Mouse (Mus musculus) intestine, postnatal 0 days (tissue): ENCODE results near the gene Olfr313. TPM values are rescaled to one million over a fixed set of nuclear protein-coding genes. Genes with fewer than 3 reads are reported as not detected.
"Not testable (repeated sequence)": the region's sequence is repeated elsewhere in the genome, so short reads cannot be mapped to it uniquely, and the experiment has no call there.

Experiments
- ATAC-seq: fragments of 200-750 bp; cut with Nextera tagmentation; 2 replicates; pipeline ENCODE4 v1.8.0; 2017; ENCODE audit warnings: mild to moderate bottlenecking, moderate TSS enrichment, moderate library complexity
- H3K27ac ChIP-seq: fragments of 300-500 bp; sonication (generic); 2 replicates; pipeline ENCODE4 v1.5.1; 2014; ENCODE audit warnings: mild to moderate bottlenecking, low read depth, low read length, moderate library complexity
- H3K27me3 ChIP-seq: fragments of 300-500 bp; sonication (generic); replicated peaks from 2 replicates; pipeline ENCODE4 v1.6.1; 2014; ENCODE audit warnings: low read length, mixed read lengths; ENCODE audit not compliant: control insufficient read depth, insufficient read depth
- H3K36me3 ChIP-seq: fragments of 300-500 bp; sonication (generic); 2 replicates; pipeline ENCODE4 v1.6.1; 2014; ENCODE audit warnings: mild to moderate bottlenecking, moderate library complexity; ENCODE audit not compliant: control insufficient read depth, insufficient read depth
- H3K4me1 ChIP-seq: fragments of 300-500 bp; sonication (generic); replicated peaks from 2 replicates; pipeline ENCODE4 v1.6.1; 2014; ENCODE audit warnings: antibody characterized with exemption, low read length, mixed read lengths; ENCODE audit not compliant: control insufficient read depth, insufficient read depth
- H3K4me2 ChIP-seq: fragments of 300-500 bp; sonication (generic); replicated peaks from 2 replicates; pipeline ENCODE4 v1.6.1; 2014; ENCODE audit warnings: low read depth, mild to moderate bottlenecking, moderate library complexity
- H3K4me3 ChIP-seq: fragments of 300-500 bp; sonication (generic); 2 replicates; pipeline ENCODE4 v1.5.1; 2014; ENCODE audit warnings: low read depth, low read length
- H3K9ac ChIP-seq: fragments of 300-500 bp; sonication (generic); 2 replicates; pipeline ENCODE4 v1.6.1; 2014; ENCODE audit warnings: mild to moderate bottlenecking, low read depth, low read length
- H3K9me3 ChIP-seq: fragments of 300-500 bp; sonication (generic); 2 replicates; pipeline ENCODE4 v1.6.1; 2016; ENCODE audit warnings: mixed run types; ENCODE audit not compliant: control insufficient read depth
- CTCF ChIP-seq: sonication (generic); IDR thresholded peaks from 2 replicates; pipeline ENCODE4 v1.5.1; 2016; ENCODE audit warnings: low read depth, mild to moderate bottlenecking, control low read depth, antibody characterized with exemption, moderate library complexity
- WGBS: fragments of 180-500 bp; shearing (Covaris S2); extraction: QIAGEN DNeasy Blood & Tissue Kit; methylation state at CpG from one replicate; pipeline ENCODE4 v1.1.7; 2014; 5-methylcytosine and 5-hydroxymethylcytosine counted together
- polyA plus RNA-seq: library from polyadenylated mRNA; unstranded; fragments of >200 nt; fragmentation: Nextera tagmentation; extraction: Ambion mirVana; gene quantifications from 2 replicates; pipeline ENCODE4 v1.2.1, GENCODE M21; 2015

Gene Olfr313
- polyA plus RNA-seq, 1 experiment from 2014 or later, result not detected

DNA sequence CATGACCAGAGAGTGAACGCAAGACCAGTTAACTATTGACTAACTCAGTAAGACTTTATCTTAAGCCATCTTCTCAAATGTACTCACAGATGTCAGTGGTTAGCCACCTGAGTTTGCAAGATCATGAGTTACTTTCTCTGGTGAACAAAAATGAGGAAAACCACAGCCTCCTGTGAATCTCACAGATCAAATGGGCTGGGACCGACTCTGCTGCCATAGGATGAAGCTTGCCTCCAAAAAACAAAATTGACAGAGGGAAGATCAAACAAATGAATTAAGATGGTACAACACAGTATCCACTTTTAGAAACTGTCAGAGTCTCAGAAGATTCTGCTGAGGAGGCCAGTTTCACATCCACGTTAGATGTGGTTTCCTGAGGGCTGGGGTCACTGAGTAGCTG is 15.0 kb downstream of the Olfr313 start:
- H3K4me2 ChIP-seq, result no peak overlapping the region
- no peak overlapping the region for H3K4me3 ChIP-seq
- no peaks in the 10 kb centered on the region for H3K36me3 ChIP-seq
- WGBS, result 82% methylated on average over 3 of the region's 3 CpGs
- ATAC-seq, result no peak
- no peak overlapping the region for H3K27ac ChIP-seq
- H3K4me1 ChIP-seq, result no peaks in the 10 kb centered on the region
- TF ChIP-seq CTCF, result no peak
- H3K9ac ChIP-seq, result no peak overlapping the region
- no peaks in the 10 kb centered on the region for H3K9me3 ChIP-seq
- no peaks in the 10 kb centered on the region for H3K27me3 ChIP-seq

DNA sequence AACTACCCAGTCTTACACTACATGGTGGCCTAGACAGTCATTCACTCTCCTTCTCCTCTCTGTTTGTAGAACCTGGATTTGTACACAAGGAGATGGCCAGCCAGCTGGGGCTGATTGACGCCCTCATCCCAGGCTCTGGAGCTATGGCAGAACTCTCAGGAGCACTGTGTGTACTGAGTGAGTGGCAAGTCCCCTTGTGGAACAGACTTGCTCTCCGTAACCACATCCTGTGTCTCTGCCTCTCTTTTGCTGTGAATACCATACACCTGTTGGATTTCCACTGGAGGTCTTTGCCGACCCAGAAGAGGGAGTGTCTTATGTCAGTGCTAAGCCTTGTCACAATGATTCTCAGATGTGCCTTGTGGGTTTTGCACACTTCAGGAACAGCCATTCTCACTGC is 17.7 kb downstream of the Olfr313 start:
- H3K27me3 ChIP-seq, H3K4me1 ChIP-seq, ATAC-seq, H3K9me3 ChIP-seq, H3K36me3 ChIP-seq, H3K4me2 ChIP-seq, H3K4me3 ChIP-seq, H3K27ac ChIP-seq, H3K9ac ChIP-seq: not testable (repeated sequence)
- WGBS, result 76% methylated on average over 3 of the region's 3 CpGs

DNA sequence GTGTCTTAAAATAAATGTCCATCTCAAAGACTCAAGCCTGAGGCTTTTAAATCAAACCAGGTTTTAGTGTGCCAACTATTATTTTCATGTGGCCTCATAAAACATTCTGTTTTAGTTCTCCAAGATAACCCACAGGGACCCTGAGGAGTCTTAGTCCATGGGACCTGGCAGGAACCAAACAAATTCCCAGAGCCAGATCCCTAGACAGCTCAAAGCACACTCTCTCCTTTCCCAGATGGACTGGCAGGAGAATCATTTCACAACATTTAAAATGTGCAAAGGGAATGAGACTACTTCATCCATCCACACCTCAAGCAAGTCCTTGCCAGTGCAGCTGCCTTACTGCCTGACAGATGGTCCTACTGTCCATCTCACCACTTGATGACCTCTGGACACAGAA is 24.2 kb downstream of the Olfr313 start, which contains the start of gene Olfr311:
TSS of gene Olfr311 (plus strand) at position 301 of the 400 bp plus-strand sequence.
- H3K36me3 ChIP-seq, H3K4me2 ChIP-seq, H3K27ac ChIP-seq, H3K9ac ChIP-seq, H3K4me3 ChIP-seq, ATAC-seq, H3K4me1 ChIP-seq, H3K27me3 ChIP-seq, H3K9me3 ChIP-seq: not testable (repeated sequence)

DNA sequence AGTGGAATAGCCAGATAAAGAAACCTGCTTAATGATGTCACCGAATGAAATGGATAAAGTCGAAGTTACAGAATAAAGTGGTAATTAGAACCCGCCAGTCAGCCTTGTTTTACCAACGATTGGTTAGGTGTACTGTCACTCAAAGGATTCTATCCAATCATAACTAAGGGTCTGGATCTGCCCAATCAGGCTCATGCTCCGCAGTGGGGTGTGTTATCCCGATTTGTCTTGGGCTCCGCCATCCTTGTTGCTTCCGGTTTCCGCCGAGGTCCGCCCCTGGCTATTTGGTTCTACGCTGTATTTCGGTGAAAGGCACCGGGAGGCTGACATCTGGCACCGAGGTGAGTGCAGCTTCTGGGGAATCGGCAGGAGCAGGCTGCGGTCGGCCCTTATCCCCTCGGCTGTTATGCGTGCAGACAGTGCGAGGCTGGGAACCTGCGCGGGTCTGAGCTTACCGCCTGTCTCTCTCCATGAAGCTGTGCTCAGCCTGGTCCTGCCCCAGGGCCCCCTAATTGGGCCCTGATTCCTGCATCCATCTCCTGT is 32.2 kb downstream of the Olfr313 start, which contains the start of gene Gm12258:
TSS of gene Gm12258 (plus strand) at position 240 of the 543 bp plus-strand sequence.
- H3K36me3 ChIP-seq, result peaks cover 12% of the 10 kb centered on the region
- H3K27me3 ChIP-seq, result no peaks in the 10 kb centered on the region
- peak within 1 kb of the TSS; percentile 79 for H3K4me2 ChIP-seq
- H3K9ac ChIP-seq, result peak within 1 kb of the TSS; percentile 71
- H3K4me1 ChIP-seq, result no peaks in the 10 kb centered on the region
- peak; percentile 100 for ATAC-seq
- H3K9me3 ChIP-seq, result no peaks in the 10 kb centered on the region
- peak within 1 kb of the TSS; percentile 31; the same call in 1 of the 2 replicates for H3K27ac ChIP-seq
- under 1% methylated on average over 24 of the region's 24 CpGs for WGBS
- H3K4me3 ChIP-seq, result peak within 1 kb of the TSS; percentile 77
- TF ChIP-seq CTCF, result no peak

DNA sequence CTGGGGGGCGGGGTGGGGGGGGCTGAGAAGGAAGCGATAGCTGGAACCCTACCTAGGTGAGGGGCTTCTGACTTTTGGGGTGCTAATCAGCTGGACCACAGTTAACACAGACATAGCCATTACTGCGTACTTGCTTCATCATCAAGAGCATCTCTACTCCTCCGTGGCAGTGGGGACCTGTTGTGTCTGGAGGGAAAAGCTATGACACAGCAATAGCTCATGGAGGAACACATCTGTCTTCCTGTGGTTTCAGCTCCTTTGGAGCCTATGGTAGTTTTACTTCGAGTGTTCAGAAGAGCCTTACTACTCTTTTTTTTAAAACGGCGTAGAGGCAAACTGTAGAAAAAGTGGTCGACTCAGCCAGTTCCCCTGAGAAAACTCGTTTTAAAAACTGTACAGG is 32.8 kb downstream of the Olfr313 start:
- no peak for TF ChIP-seq CTCF
- Histone ChIP-seq H3K27me3 (no peaks in the 10 kb centered on the region), H3K9me3 (no peaks in the 10 kb centered on the region), H3K4me1 (no peaks in the 10 kb centered on the region), H3K9ac (peak overlapping the region; percentile 71), H3K4me3 (peak overlapping the region; percentile 77), H3K36me3 (peaks cover 15% of the 10 kb centered on the region), H3K4me2 (peak overlapping the region; percentile 79), H3K27ac (no peak overlapping the region)
- ATAC-seq, result no peak
- 40% methylated on average over 9 of the region's 9 CpGs for WGBS

DNA sequence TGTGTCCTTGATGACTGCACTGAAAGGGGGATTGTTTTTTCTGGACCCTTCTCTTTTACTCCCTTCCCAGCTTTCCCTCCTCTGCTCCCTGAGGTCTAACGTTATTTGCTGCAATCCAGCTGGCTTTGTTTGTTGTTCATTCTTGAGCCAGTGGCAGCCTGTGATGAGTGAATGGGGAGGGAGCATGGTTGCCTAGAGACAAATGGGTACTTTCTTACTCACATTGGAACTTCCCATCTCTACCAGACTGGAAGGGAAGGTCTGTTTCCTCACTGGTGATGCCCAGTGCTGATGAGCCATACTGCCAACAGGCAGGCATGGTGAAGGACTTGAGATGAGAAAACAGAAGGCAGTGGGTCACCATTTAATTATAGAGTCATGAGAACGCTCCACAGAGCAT is 34.9 kb downstream of the Olfr313 start:
- Histone ChIP-seq H3K9ac (no peak overlapping the region), H3K27ac (no peak overlapping the region), H3K36me3 (peaks cover 27% of the 10 kb centered on the region), H3K27me3 (no peaks in the 10 kb centered on the region), H3K4me1 (no peaks in the 10 kb centered on the region), H3K4me3 (no peak overlapping the region), H3K9me3 (no peaks in the 10 kb centered on the region), H3K4me2 (no peak overlapping the region)
- ATAC-seq, result no peak
- 61% methylated on average over 2 of the region's 2 CpGs for WGBS
- no peak for TF ChIP-seq CTCF

DNA sequence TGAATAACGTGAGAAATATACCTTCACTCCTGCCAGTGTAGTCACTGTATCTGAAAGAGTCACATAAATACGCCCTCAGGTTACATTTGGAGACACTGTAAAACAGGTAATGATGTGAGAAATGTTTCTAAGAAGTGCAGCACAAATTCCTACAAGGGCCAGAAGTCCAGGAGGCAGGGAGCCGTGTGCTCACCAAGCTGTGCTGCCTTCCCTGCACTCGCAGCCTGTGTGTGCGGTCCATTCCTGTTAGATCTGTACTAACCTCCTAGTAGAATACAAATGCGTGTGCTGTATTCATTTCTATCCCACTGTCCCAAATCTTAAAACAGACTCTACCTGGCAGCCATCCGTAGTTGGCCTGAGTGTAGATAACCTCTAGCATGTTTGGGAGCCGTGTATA is 45.9 kb downstream of the Olfr313 start:
- Histone ChIP-seq H3K4me2 (no peak overlapping the region), H3K4me3 (no peak overlapping the region), H3K9ac (no peak overlapping the region), H3K36me3 (peaks cover 40% of the 10 kb centered on the region), H3K27ac (no peak overlapping the region), H3K4me1 (no peaks in the 10 kb centered on the region), H3K9me3 (peaks cover 12% of the 10 kb centered on the region), H3K27me3 (no peaks in the 10 kb centered on the region)
- WGBS, result 96% methylated on average over 8 of the region's 8 CpGs
- no peak for ATAC-seq
- TF ChIP-seq CTCF, result no peak
